Mouse (Mus musculus): ENCODE data around the gene Rnf2. TPM values are rescaled to one million over a fixed set of nuclear protein-coding genes. Genes with fewer than 3 reads are reported as not detected.
A peak's percentile ranks its signal among the peaks of the same experiment; 100 is the strongest.

Rnf2 gene
- total and polyA plus RNA-seq, 3 experiments = 53.4 to 134 (median 53.7) TPM

- no peak for DNase-seq (ENCODE audit: extremely low read depth)
- peaks cover 60% of the 10 kb centered on the region for H3K79me2 ChIP-seq (replicated peaks; ENCODE audit: control insufficient read depth, extremely low read depth, insufficient read depth, poor library complexity, severe bottlenecking)
- H3K4me2 ChIP-seq (ENCODE audit: insufficient read depth, low read depth, poor library complexity, severe bottlenecking) = no peak overlapping the region; the same call in 1 of the 2 replicates
- in situ Hi-C loops (cut with MboI; ENCODE audit: low pct_ligation_motif_present, low pct_unique_long_range_greater_than_20kb, low sequenced_read_pairs) = no loop called here
- no peak overlapping the region for H3K27ac ChIP-seq (ENCODE audit: insufficient read depth, low read depth)
- no peak overlapping the region for H3K9ac ChIP-seq (ENCODE audit: insufficient read depth, low read depth)
- no peaks in the 10 kb centered on the region for H3K9me3 ChIP-seq (replicated peaks; ENCODE audit: low read length)
- peaks cover 0 to 17% of the 10 kb centered on the region in 2 experiments for H3K36me3 ChIP-seq (replicated peaks in 1 of 2; ENCODE audit: control insufficient read depth in 1 of 2, insufficient read depth in 1 of 2, low read length in 1 of 2)
- dilution Hi-C loops (cut with MboI; ENCODE audit: extremely low pct_ligation_motif_present, extremely low pct_unique_long_range_greater_than_20kb, low sequenced_read_pairs) = no loop called here
- H3K27me3 ChIP-seq (replicated peaks) = peaks cover 3% of the 10 kb centered on the region
- H3K4me1 ChIP-seq (ENCODE audit: control insufficient read depth in 1 of 2, insufficient read depth in 2 of 2) = peaks cover 3 to 42% of the 10 kb centered on the region in 2 experiments; a peak in 2 of 4 replicates
- TF ChIP-seq MAX (IDR thresholded peaks at IDR 0.05; ENCODE audit: low read length) (no peak), RAD21 (IDR thresholded peaks at IDR 0.05; ENCODE audit: low read depth, low read length) (no peak), ZKSCAN1 (IDR thresholded peaks at IDR 0.05; ENCODE audit: borderline replicate concordance, low read depth, low read length) (no peak), SIN3A (IDR thresholded peaks at IDR 0.05; ENCODE audit: low read length) (no peak), CTCF (conservative IDR thresholded peaks at IDR 0.05 in 1 of 2, IDR thresholded peaks at IDR 0.05 in 1 of 2; ENCODE audit: low read depth in 2 of 2, low read length in 2 of 2) (no peak), MEF2A (IDR thresholded peaks at IDR 0.05; ENCODE audit: borderline replicate concordance, low read depth, low read length) (no peak), NELFE (IDR thresholded peaks at IDR 0.05; ENCODE audit: low read depth, low read length) (no peak), ZC3H11A (IDR thresholded peaks at IDR 0.05; ENCODE audit: low read depth, low read length) (no peak), TCF12 (IDR thresholded peaks at IDR 0.05; ENCODE audit: low read depth, low read length) (no peak), ELF1 (IDR thresholded peaks at IDR 0.05; ENCODE audit: low read depth, low read length) (no peak)
- no peak overlapping the region for H3K4me3 ChIP-seq (replicated peaks in 1 of 3; ENCODE audit: low read depth in 2 of 3, low read length in 2 of 3, poor library complexity in 1 of 3)
Observed at GRCm38 (mm10) chr1:151497942-151498341, 2.8 kb downstream of the Rnf2 start.

- Histone ChIP-seq H3K36me3 (replicated peaks in 1 of 2; ENCODE audit: control insufficient read depth in 1 of 2, insufficient read depth in 1 of 2, low read length in 1 of 2) (peaks cover 0 to 17% of the 10 kb centered on the region in 2 experiments), H3K4me3 (replicated peaks in 1 of 3; ENCODE audit: low read depth in 2 of 3, low read length in 2 of 3, poor library complexity in 1 of 3) (no peak overlapping the region), H3K27ac (ENCODE audit: insufficient read depth, low read depth) (no peak overlapping the region), H3K9me3 (replicated peaks; ENCODE audit: low read length) (no peaks in the 10 kb centered on the region), H3K79me2 (replicated peaks; ENCODE audit: control insufficient read depth, extremely low read depth, insufficient read depth, poor library complexity, severe bottlenecking) (peaks cover 64% of the 10 kb centered on the region), H3K9ac (ENCODE audit: insufficient read depth, low read depth) (no peak overlapping the region), H3K27me3 (replicated peaks) (peaks cover 3% of the 10 kb centered on the region), H3K4me1 (ENCODE audit: control insufficient read depth in 1 of 2, insufficient read depth in 2 of 2) (peaks cover 3 to 48% of the 10 kb centered on the region in 2 experiments; a peak in 2 of 4 replicates), H3K4me2 (ENCODE audit: insufficient read depth, low read depth, poor library complexity, severe bottlenecking) (no peak overlapping the region)
- DNase-seq (ENCODE audit: extremely low read depth) = peak; percentile 47
- in situ Hi-C loops (cut with MboI; ENCODE audit: low pct_ligation_motif_present, low pct_unique_long_range_greater_than_20kb, low sequenced_read_pairs) (no loop called here), dilution Hi-C loops (cut with MboI; ENCODE audit: extremely low pct_ligation_motif_present, extremely low pct_unique_long_range_greater_than_20kb, low sequenced_read_pairs) (no loop called here)
- TF ChIP-seq TBP (conservative IDR thresholded peaks at IDR 0.05; ENCODE audit: low read depth, low read length) = no peak
- peak; percentile 2 for TF ChIP-seq RAD21 (IDR thresholded peaks at IDR 0.05; ENCODE audit: low read depth, low read length)
- 0 out of 2 replicates have a peak, but pooled peaks have one; percentile 5 for TF ChIP-seq SMC3 (IDR thresholded peaks at IDR 0.05; ENCODE audit: low read depth, low read length)
- peak; percentile 53 to 73 for TF ChIP-seq CTCF (conservative IDR thresholded peaks at IDR 0.05 in 1 of 2, IDR thresholded peaks at IDR 0.05 in 1 of 2; ENCODE audit: low read depth in 2 of 2, low read length in 2 of 2)
Observed at GRCm38 (mm10) chr1:151497028-151497427, 3.7 kb downstream of the Rnf2 start.

GRCm38 (mm10) chr1:151495635-151496285 lies 5.0 kb downstream of the Rnf2 start:
- no peak overlapping the region for H3K27ac ChIP-seq (ENCODE audit: insufficient read depth, low read depth)
- no peaks in the 10 kb centered on the region for H3K9me3 ChIP-seq (replicated peaks; ENCODE audit: low read length)
- peaks cover 75% of the 10 kb centered on the region for H3K79me2 ChIP-seq (replicated peaks; ENCODE audit: control insufficient read depth, extremely low read depth, insufficient read depth, poor library complexity, severe bottlenecking)
- no peak overlapping the region for H3K4me3 ChIP-seq (replicated peaks in 1 of 3; ENCODE audit: low read depth in 2 of 3, low read length in 2 of 3, poor library complexity in 1 of 3)
- dilution Hi-C loops (cut with MboI; ENCODE audit: extremely low pct_ligation_motif_present, extremely low pct_unique_long_range_greater_than_20kb, low sequenced_read_pairs) (no loop called here), in situ Hi-C loops (cut with MboI; ENCODE audit: low pct_ligation_motif_present, low pct_unique_long_range_greater_than_20kb, low sequenced_read_pairs) (no loop called here)
- H3K27me3 ChIP-seq (replicated peaks) = no peaks in the 10 kb centered on the region
- H3K4me2 ChIP-seq (ENCODE audit: insufficient read depth, low read depth, poor library complexity, severe bottlenecking) = no peak overlapping the region
- DNase-seq (ENCODE audit: extremely low read depth) = no peak
- H3K9ac ChIP-seq (ENCODE audit: insufficient read depth, low read depth) = no peak overlapping the region
- no peak for TF ChIP-seq TBP (conservative IDR thresholded peaks at IDR 0.05; ENCODE audit: low read depth, low read length)
- no peak for TF ChIP-seq ETS1 (conservative IDR thresholded peaks at IDR 0.05; ENCODE audit: low read depth, low read length)
- no peak for TF ChIP-seq CHD2 (IDR thresholded peaks at IDR 0.05; ENCODE audit: low read length)
- no peak for TF ChIP-seq BHLHE40 (IDR thresholded peaks at IDR 0.05; ENCODE audit: low read depth, low read length)
- no peak for TF ChIP-seq KAT2A (IDR thresholded peaks at IDR 0.05; ENCODE audit: insufficient replicate concordance, low read length)
- no peak for TF ChIP-seq IRF4 (IDR thresholded peaks at IDR 0.05; ENCODE audit: low read depth, low read length)
- TF ChIP-seq UBTF (IDR thresholded peaks at IDR 0.05; ENCODE audit: low read depth, low read length) = no peak
- TF ChIP-seq MAFK (IDR thresholded peaks at IDR 0.05; ENCODE audit: insufficient replicate concordance, low read length) = no peak
- no peak for TF ChIP-seq HCFC1 (IDR thresholded peaks at IDR 0.05; ENCODE audit: low read depth, low read length)
- TF ChIP-seq GABPA (IDR thresholded peaks at IDR 0.05; ENCODE audit: insufficient replicate concordance, low read depth, low read length) = no peak
- no peak for TF ChIP-seq MAZ (IDR thresholded peaks at IDR 0.05; ENCODE audit: low read depth, low read length)
- no peak for TF ChIP-seq MEF2A (IDR thresholded peaks at IDR 0.05; ENCODE audit: borderline replicate concordance, low read depth, low read length)
- H3K4me1 ChIP-seq (ENCODE audit: control insufficient read depth in 1 of 2, insufficient read depth in 2 of 2) = peaks cover 3 to 48% of the 10 kb centered on the region in 2 experiments; a peak in 2 of 4 replicates
- H3K36me3 ChIP-seq (replicated peaks in 1 of 2; ENCODE audit: control insufficient read depth in 1 of 2, insufficient read depth in 1 of 2, low read length in 1 of 2) = peaks cover 0 to 19% of the 10 kb centered on the region in 2 experiments

Measured in CH12.LX (cell line).